Mouse (Mus musculus): ENCODE data around the gene Dstn. TPM values are rescaled to one million over a fixed set of nuclear protein-coding genes. Genes with fewer than 3 reads are reported as not detected.

The Dstn gene
- polyA plus RNA-seq, 1 experiment from 2014 or later: 376 TPM

GRCm38 (mm10) chr2:143925826-143926225, 10.7 kb downstream of the Dstn start:
- no peaks in the 10 kb centered on the region for H3K36me3 ChIP-seq
- H3K9ac ChIP-seq: no peak overlapping the region
- no peaks in the 10 kb centered on the region for H3K27me3 ChIP-seq
- WGBS: 91% methylated on average over 6 of the region's 6 CpGs
- no peak overlapping the region for H3K4me2 ChIP-seq (replicated peaks)
- no peaks in the 10 kb centered on the region for H3K9me3 ChIP-seq (replicated peaks)
- no peak overlapping the region for H3K4me3 ChIP-seq
- H3K27ac ChIP-seq: no peak overlapping the region
- H3K4me1 ChIP-seq: peaks cover 9% of the 10 kb centered on the region
- ATAC-seq (ENCODE audit: low FRiP score): no peak

DNA sequence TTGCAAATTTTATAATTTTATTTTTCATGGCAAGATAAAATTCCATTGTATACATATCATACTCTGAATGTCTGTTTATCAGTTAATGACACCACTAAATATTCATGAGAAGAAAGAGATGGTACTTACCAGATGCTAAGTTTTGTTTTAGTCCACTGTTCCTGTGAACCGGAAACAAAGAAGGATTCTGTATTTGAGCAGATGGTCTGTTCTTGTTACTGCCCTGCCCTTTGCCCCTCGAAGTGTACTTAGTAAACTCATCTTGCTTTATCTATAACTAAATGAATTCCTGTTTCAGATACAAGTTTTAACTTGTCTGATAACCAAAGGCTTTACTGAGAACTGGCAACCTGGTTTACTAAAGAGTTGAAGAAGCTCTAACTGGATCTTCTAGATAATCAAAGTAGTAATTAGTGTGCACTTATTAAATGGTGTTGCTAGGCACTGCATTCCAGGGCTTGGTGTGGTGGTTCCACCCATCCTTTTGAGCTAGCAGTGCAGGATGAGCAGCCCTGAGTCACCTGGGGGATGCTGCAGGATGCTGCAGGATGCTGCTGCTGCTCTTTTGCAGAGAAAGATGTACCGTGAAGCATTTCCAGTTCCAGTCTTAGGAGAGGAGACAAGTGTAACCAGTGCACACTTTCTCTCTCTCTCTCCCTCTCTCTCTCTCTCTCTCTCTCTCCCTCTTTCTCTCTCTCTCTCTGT, 14.6 kb downstream of the Dstn start:
- 0 out of 2 replicates have a peak overlapping the region, but pooled peaks have one; percentile 5 for H3K27ac ChIP-seq
- ATAC-seq (ENCODE audit: low FRiP score): no peak
- 62% methylated on average over 3 of the region's 3 CpGs for WGBS

DNA sequence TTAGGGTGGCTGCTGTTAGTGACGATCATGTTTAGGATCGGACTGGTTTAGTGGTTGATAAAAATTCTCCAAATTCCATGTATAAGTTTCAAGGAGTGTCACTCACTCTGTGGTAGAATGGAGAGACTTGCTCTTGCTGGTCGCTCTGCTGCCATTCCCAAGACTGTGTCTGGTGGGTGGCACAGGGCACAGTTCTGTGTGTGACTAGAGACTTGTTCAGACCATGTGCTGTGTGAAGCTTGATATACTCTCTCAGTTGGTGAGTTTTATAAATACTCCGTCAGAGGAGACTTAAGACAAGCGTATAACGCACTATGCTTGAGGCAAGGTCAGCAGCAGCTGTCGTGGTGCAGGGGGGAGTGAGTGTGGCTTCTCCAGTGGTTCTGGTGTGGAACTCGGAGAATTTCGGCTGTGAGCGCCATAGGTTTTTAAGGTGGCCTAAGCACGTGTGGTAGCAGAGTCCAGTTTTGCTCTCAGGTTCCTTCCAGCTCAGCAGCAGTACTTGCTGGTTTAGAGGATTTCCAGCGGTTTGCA, 17.3 kb downstream of the Dstn start:
- H3K4me1 ChIP-seq: peaks cover 10% of the 10 kb centered on the region
- H3K36me3 ChIP-seq: no peaks in the 10 kb centered on the region
- no peak overlapping the region for H3K9ac ChIP-seq
- ATAC-seq (ENCODE audit: low FRiP score): no peak
- no peak overlapping the region for H3K4me2 ChIP-seq (replicated peaks)
- no peak overlapping the region for H3K4me3 ChIP-seq
- H3K27me3 ChIP-seq: no peaks in the 10 kb centered on the region
- WGBS: 83% methylated on average over 12 of the region's 12 CpGs
- no peak overlapping the region for H3K27ac ChIP-seq
- H3K9me3 ChIP-seq (replicated peaks): no peaks in the 10 kb centered on the region

More for the DNA sequence above, 14.6 kb downstream of the Dstn start:
- Histone ChIP-seq H3K4me3 (no peak overlapping the region), H3K9ac (no peak overlapping the region), H3K27me3 (no peaks in the 10 kb centered on the region), H3K36me3 (no peaks in the 10 kb centered on the region), H3K4me2 (replicated peaks) (no peak overlapping the region), H3K9me3 (replicated peaks) (no peaks in the 10 kb centered on the region), H3K4me1 (peaks cover 10% of the 10 kb centered on the region)

GRCm38 (mm10) chr2:143933516-143933915, 18.4 kb downstream of the Dstn start:
- Histone ChIP-seq H3K4me2 (replicated peaks) (no peak overlapping the region), H3K4me1 (peaks cover 15% of the 10 kb centered on the region), H3K9me3 (replicated peaks) (no peaks in the 10 kb centered on the region), H3K36me3 (no peaks in the 10 kb centered on the region), H3K4me3 (no peak overlapping the region), H3K9ac (no peak overlapping the region), H3K27me3 (no peaks in the 10 kb centered on the region), H3K27ac (no peak overlapping the region)
- no peak for ATAC-seq (ENCODE audit: low FRiP score)
- WGBS: 87% methylated on average over 5 of the region's 5 CpGs

- no peaks in the 10 kb centered on the region for H3K27me3 ChIP-seq
- H3K9ac ChIP-seq: no peak overlapping the region
- WGBS: 91% methylated on average over 8 of the region's 8 CpGs
- H3K4me3 ChIP-seq: no peak overlapping the region
- H3K4me2 ChIP-seq (replicated peaks): no peak overlapping the region
- ATAC-seq (ENCODE audit: low FRiP score): no peak
- peaks cover 13% of the 10 kb centered on the region for H3K4me1 ChIP-seq
- H3K36me3 ChIP-seq: no peaks in the 10 kb centered on the region
- H3K27ac ChIP-seq: no peak overlapping the region
- no peaks in the 10 kb centered on the region for H3K9me3 ChIP-seq (replicated peaks)
These were observed 19.3 kb downstream of the Dstn start for GRCm38 (mm10) chr2:143934439-143934838.

DNA sequence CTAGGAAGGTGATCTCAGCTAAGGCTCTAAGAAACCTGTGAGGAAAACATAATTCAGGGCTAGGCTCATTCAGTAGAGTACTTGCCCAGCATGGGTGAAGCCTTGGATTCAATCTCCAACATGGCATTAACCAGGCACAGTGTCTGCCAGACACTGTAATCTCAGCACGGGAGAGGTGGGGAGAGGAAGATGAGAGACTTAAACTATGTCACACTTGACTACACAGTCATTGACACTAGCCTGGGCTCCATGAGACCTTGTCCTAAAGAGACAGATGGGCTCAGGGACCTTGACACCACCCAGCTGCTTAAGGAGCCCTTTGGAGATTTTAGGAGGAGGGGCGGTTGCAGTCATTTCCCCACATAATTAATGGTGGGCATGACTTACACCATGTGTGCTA, 22.7 kb downstream of the Dstn start:
- H3K36me3 ChIP-seq: peaks cover 30% of the 10 kb centered on the region
- no peaks in the 10 kb centered on the region for H3K27me3 ChIP-seq
- no peak overlapping the region for H3K9ac ChIP-seq
- H3K4me1 ChIP-seq: 0 out of 2 replicates have a peak, but pooled peaks cover 4% of the 10 kb centered on the region
- no peak overlapping the region for H3K4me2 ChIP-seq (replicated peaks)
- no peak for ATAC-seq (ENCODE audit: low FRiP score)
- H3K9me3 ChIP-seq (replicated peaks): no peaks in the 10 kb centered on the region
- no peak overlapping the region for H3K4me3 ChIP-seq
- no peak overlapping the region for H3K27ac ChIP-seq
- 76% methylated on average over 2 of the region's 2 CpGs for WGBS

DNA sequence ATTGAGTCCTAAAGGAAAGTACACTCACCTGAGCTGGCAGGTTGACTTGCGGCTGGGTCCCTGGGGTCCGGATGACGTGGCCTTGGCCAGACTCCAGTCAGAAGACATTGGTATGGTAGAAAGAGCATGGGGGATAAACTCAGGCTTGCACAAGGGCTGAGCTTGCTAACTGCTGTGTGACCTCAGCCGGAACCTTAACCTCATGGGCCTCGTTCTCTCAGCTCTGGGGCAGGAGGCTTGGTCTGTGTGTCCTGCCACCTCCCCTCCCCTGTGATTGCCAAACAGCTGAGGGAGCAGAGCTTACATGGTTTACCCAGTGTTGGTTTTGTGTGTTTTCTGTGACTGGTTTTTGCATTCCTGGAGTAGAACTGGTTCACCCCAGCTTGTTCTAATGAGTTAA, 25.3 kb downstream of the Dstn start:
- no peak for ATAC-seq (ENCODE audit: low FRiP score)
- H3K27ac ChIP-seq: no peak overlapping the region
- H3K4me2 ChIP-seq (replicated peaks): no peak overlapping the region
- no peak overlapping the region for H3K4me3 ChIP-seq
- H3K27me3 ChIP-seq: no peaks in the 10 kb centered on the region
- no peak overlapping the region for H3K9ac ChIP-seq
- WGBS: 87% methylated on average over 5 of the region's 5 CpGs
- H3K9me3 ChIP-seq (replicated peaks): no peaks in the 10 kb centered on the region
- H3K4me1 ChIP-seq: 0 out of 2 replicates have a peak, but pooled peaks cover 4% of the 10 kb centered on the region
- peaks cover 52% of the 10 kb centered on the region for H3K36me3 ChIP-seq

GRCm38 (mm10) chr2:143944796-143945195, 29.7 kb downstream of the Dstn start:
- H3K36me3 ChIP-seq: peaks cover 92% of the 10 kb centered on the region

DNA sequence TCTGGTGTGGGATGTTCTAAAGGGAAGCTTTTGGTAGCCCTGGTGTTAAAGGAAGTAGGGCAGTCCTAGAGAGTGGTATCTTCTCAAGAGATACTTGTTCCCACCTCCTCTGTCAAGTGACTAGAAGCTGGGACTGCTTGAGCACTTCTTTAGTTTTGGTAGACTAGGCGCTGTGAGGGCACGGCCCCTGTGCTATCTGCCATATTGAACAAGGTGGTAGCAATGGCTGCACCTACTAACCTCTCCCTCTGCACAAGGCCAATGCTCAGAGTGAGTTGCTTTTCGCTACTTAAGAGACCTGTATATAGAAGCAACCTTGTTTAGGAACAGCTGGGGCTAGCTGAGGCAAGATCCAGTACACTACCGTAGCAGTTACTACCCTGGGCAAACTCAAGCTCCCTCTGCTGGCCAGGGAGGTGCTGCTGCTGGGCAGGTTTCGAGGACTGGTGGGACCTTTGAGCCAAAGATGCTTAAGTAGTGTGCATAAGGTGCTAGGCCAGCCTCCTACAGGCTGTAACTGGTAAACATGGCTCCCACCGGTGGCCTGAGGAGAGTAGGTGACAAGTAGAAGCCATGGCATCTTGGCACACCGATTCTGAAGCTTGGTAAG, 30.5 kb downstream of the Dstn start:
- Histone ChIP-seq H3K9ac (no peak overlapping the region), H3K27me3 (no peaks in the 10 kb centered on the region), H3K36me3 (peaks cover 91% of the 10 kb centered on the region), H3K27ac (no peak overlapping the region), H3K4me2 (replicated peaks) (no peak overlapping the region), H3K4me3 (no peak overlapping the region), H3K9me3 (replicated peaks) (no peaks in the 10 kb centered on the region), H3K4me1 (no peaks in the 10 kb centered on the region)
- ATAC-seq (ENCODE audit: low FRiP score): no peak
- 94% methylated on average over 7 of the region's 7 CpGs for WGBS

More at GRCm38 (mm10) chr2:143944796-143945195, 29.7 kb downstream of the Dstn start:
- Histone ChIP-seq H3K27me3 (no peaks in the 10 kb centered on the region), H3K27ac (no peak overlapping the region), H3K4me2 (replicated peaks) (no peak overlapping the region), H3K4me1 (no peaks in the 10 kb centered on the region), H3K9me3 (replicated peaks) (no peaks in the 10 kb centered on the region), H3K4me3 (no peak overlapping the region), H3K9ac (no peak overlapping the region)
- WGBS: 93% methylated on average over 3 of the region's 3 CpGs
- ATAC-seq (ENCODE audit: low FRiP score): no peak

GRCm38 (mm10) chr2:143946399-143946798, 31.3 kb downstream of the Dstn start:
- no peak overlapping the region for H3K27ac ChIP-seq
- H3K4me3 ChIP-seq: no peak overlapping the region
- H3K9me3 ChIP-seq (replicated peaks): no peaks in the 10 kb centered on the region
- 95% methylated on average over 2 of the region's 2 CpGs for WGBS
- no peaks in the 10 kb centered on the region for H3K27me3 ChIP-seq
- H3K4me2 ChIP-seq (replicated peaks): no peak overlapping the region
- no peak overlapping the region for H3K9ac ChIP-seq
- H3K36me3 ChIP-seq: peaks cover 92% of the 10 kb centered on the region
- no peaks in the 10 kb centered on the region for H3K4me1 ChIP-seq
- ATAC-seq (ENCODE audit: low FRiP score): no peak

DNA sequence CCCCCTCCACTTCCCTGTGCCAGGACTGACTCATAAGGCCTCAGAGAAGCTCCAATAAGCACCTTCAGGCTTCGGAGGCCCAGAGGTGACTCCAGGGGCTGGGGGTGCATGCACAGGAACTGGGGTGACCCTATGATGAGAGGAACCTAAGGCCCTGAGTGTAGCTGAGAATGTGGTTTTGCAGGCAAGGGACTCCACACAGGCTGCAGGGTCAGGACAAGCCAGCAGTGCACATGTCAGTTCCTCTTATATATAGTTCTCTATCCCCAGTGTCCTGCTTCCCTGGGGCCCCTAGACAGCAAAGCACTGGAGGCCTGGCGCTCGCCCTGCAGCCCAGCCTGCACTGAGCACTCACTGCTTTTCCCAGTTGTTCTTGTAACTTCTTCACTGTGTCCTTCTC, 32.9 kb downstream of the Dstn start:
- no peak overlapping the region for H3K27ac ChIP-seq
- no peaks in the 10 kb centered on the region for H3K9me3 ChIP-seq (replicated peaks)
- H3K4me3 ChIP-seq: no peak overlapping the region
- H3K9ac ChIP-seq: no peak overlapping the region
- peaks cover 96% of the 10 kb centered on the region for H3K36me3 ChIP-seq
- H3K4me1 ChIP-seq: no peaks in the 10 kb centered on the region
- no peak for ATAC-seq (ENCODE audit: low FRiP score)
- WGBS: 85% methylated on average over 3 of the region's 3 CpGs
- H3K4me2 ChIP-seq (replicated peaks): no peak overlapping the region
- no peaks in the 10 kb centered on the region for H3K27me3 ChIP-seq

- H3K27ac ChIP-seq: no peak overlapping the region
- 89% methylated on average over 4 of the region's 4 CpGs for WGBS
- H3K27me3 ChIP-seq: no peaks in the 10 kb centered on the region
- no peaks in the 10 kb centered on the region for H3K9me3 ChIP-seq (replicated peaks)
- no peak overlapping the region for H3K4me3 ChIP-seq
- H3K4me1 ChIP-seq: no peaks in the 10 kb centered on the region
- peaks cover 97% of the 10 kb centered on the region for H3K36me3 ChIP-seq
- H3K9ac ChIP-seq: no peak overlapping the region
- no peak for ATAC-seq (ENCODE audit: low FRiP score)
- no peak overlapping the region for H3K4me2 ChIP-seq (replicated peaks)
These were observed 33.3 kb downstream of the Dstn start for GRCm38 (mm10) chr2:143948416-143948815.

- no peak for ATAC-seq (ENCODE audit: low FRiP score)
- H3K4me1 ChIP-seq: no peaks in the 10 kb centered on the region
- 94% methylated on average over 6 of the region's 6 CpGs for WGBS
- no peak overlapping the region for H3K4me3 ChIP-seq
- no peaks in the 10 kb centered on the region for H3K27me3 ChIP-seq
- H3K9ac ChIP-seq: no peak overlapping the region
- H3K4me2 ChIP-seq (replicated peaks): no peak overlapping the region
- no peak overlapping the region for H3K27ac ChIP-seq
- H3K36me3 ChIP-seq: peaks cover 97% of the 10 kb centered on the region
- H3K9me3 ChIP-seq (replicated peaks): no peaks in the 10 kb centered on the region
These were observed 34.1 kb downstream of the Dstn start for GRCm38 (mm10) chr2:143949217-143949616.

All from hindbrain, embryonic 12.5 days (tissue).